Mouse (Mus musculus) stomach, postnatal 0 days (tissue): ENCODE results near the gene Prr13.

ENCODE experiments used
- CTCF ChIP-seq: IDR thresholded peaks from 2 replicates; pipeline ENCODE4 v1.5.1; 2016; ENCODE audit warnings: antibody characterized with exemption, low read depth, mild to moderate bottlenecking, moderate library complexity
- EP300 ChIP-seq: optimal IDR thresholded peaks from 2 replicates; pipeline ENCODE3; 2016; ENCODE audit warnings: antibody characterized with exemption

GRCm38 (mm10) chr15:102468675-102469370 lies 10.0 kb downstream of the Prr13 start:
- TF ChIP-seq EP300 = no peak
- TF ChIP-seq CTCF = no peak
